Mouse (Mus musculus): ENCODE data around the gene Alox5ap. TPM values are rescaled to one million over a fixed set of nuclear protein-coding genes. Genes with fewer than 3 reads are reported as not detected.
A peak's percentile ranks its signal among the peaks of the same experiment; 100 is the strongest.

The Alox5ap gene
- total and polyA plus RNA-seq, 2 experiments from 2014 or later = 2.5 to 10.5 TPM

- no peak for TF ChIP-seq CTCF (IDR thresholded peaks at IDR 0.05)
- H3K9ac ChIP-seq (replicated peaks; ENCODE audit: low read length, poor library complexity, severe bottlenecking) = no peak overlapping the region
- no peak overlapping the region for H3K27ac ChIP-seq (ENCODE audit: low read depth, low read length)
- no peaks in the 10 kb centered on the region for H3K9me3 ChIP-seq (ENCODE audit: low read length)
- H3K4me2 ChIP-seq (ENCODE audit: low read depth, low read length, poor library complexity, severe bottlenecking) = no peak overlapping the region
- no peaks in the 10 kb centered on the region for H3K36me3 ChIP-seq (ENCODE audit: insufficient read depth, low read length)
- ATAC-seq (ENCODE audit: low FRiP score) = no peak
- H3K27me3 ChIP-seq (ENCODE audit: insufficient read depth, low read length) = no peaks in the 10 kb centered on the region
- no peak for DNase-seq (ENCODE audit: low spot score)
- WGBS = 77% methylated on average over 5 of the region's 5 CpGs
- H3K4me3 ChIP-seq (ENCODE audit: low read depth, low read length) = no peak overlapping the region
- H3K4me1 ChIP-seq (ENCODE audit: insufficient read depth, low read length) = peaks cover 3% of the 10 kb centered on the region; the same call in 1 of the 2 replicates
These were observed 13.0 kb downstream of the Alox5ap start for GRCm38 (mm10) chr5:149277529-149277928.

GRCm38 (mm10) chr5:149279273-149279844, 14.8 kb downstream of the Alox5ap start:
- Histone ChIP-seq H3K9me3 (ENCODE audit: low read length) (no peaks in the 10 kb centered on the region), H3K4me1 (ENCODE audit: insufficient read depth, low read length) (peaks cover 3% of the 10 kb centered on the region; the same call in 1 of the 2 replicates), H3K9ac (replicated peaks; ENCODE audit: low read length, poor library complexity, severe bottlenecking) (no peak overlapping the region), H3K36me3 (ENCODE audit: insufficient read depth, low read length) (no peaks in the 10 kb centered on the region), H3K4me3 (ENCODE audit: low read depth, low read length) (peak overlapping the region; percentile 15; the same call in 1 of the 2 replicates), H3K4me2 (ENCODE audit: low read depth, low read length, poor library complexity, severe bottlenecking) (peak overlapping the region; percentile 39), H3K27ac (ENCODE audit: low read depth, low read length) (peak overlapping the region; percentile 62), H3K27me3 (ENCODE audit: insufficient read depth, low read length) (no peaks in the 10 kb centered on the region)
- 16% methylated on average over 22 of the region's 22 CpGs for WGBS
- TF ChIP-seq CTCF (IDR thresholded peaks at IDR 0.05) = peak; percentile 67
- DNase-seq (ENCODE audit: low spot score) = peak; percentile 53
- peak; percentile 62; the same call in 1 of the 2 replicates for ATAC-seq (ENCODE audit: low FRiP score)

- Histone ChIP-seq H3K4me1 (ENCODE audit: insufficient read depth, low read length) (peaks cover 3% of the 10 kb centered on the region; the same call in 1 of the 2 replicates), H3K4me2 (ENCODE audit: low read depth, low read length, poor library complexity, severe bottlenecking) (no peak overlapping the region), H3K27ac (ENCODE audit: low read depth, low read length) (no peak overlapping the region), H3K9me3 (ENCODE audit: low read length) (no peaks in the 10 kb centered on the region), H3K27me3 (ENCODE audit: insufficient read depth, low read length) (no peaks in the 10 kb centered on the region), H3K36me3 (ENCODE audit: insufficient read depth, low read length) (no peaks in the 10 kb centered on the region), H3K9ac (replicated peaks; ENCODE audit: low read length, poor library complexity, severe bottlenecking) (no peak overlapping the region), H3K4me3 (ENCODE audit: low read depth, low read length) (no peak overlapping the region)
- ATAC-seq (ENCODE audit: low FRiP score) (no peak), DNase-seq (ENCODE audit: low spot score) (no peak)
- 82% methylated on average over 2 of the region's 2 CpGs for WGBS
- peak; percentile 60 for TF ChIP-seq CTCF (IDR thresholded peaks at IDR 0.05)
These were observed 18.4 kb downstream of the Alox5ap start for GRCm38 (mm10) chr5:149283009-149283408.

- DNase-seq (ENCODE audit: low spot score) (no peak), ATAC-seq (ENCODE audit: low FRiP score) (no peak)
- H3K36me3 ChIP-seq (ENCODE audit: insufficient read depth, low read length) = no peaks in the 10 kb centered on the region
- H3K9ac ChIP-seq (replicated peaks; ENCODE audit: low read length, poor library complexity, severe bottlenecking) = no peak overlapping the region
- no peak for TF ChIP-seq CTCF (IDR thresholded peaks at IDR 0.05)
- peaks cover 3% of the 10 kb centered on the region; the same call in 1 of the 2 replicates for H3K4me1 ChIP-seq (ENCODE audit: insufficient read depth, low read length)
- no peak overlapping the region for H3K4me2 ChIP-seq (ENCODE audit: low read depth, low read length, poor library complexity, severe bottlenecking)
- H3K4me3 ChIP-seq (ENCODE audit: low read depth, low read length) = no peak overlapping the region
- H3K27me3 ChIP-seq (ENCODE audit: insufficient read depth, low read length) = no peaks in the 10 kb centered on the region
- no peak overlapping the region for H3K27ac ChIP-seq (ENCODE audit: low read depth, low read length)
- H3K9me3 ChIP-seq (ENCODE audit: low read length) = no peaks in the 10 kb centered on the region
These were observed 19.3 kb downstream of the Alox5ap start for GRCm38 (mm10) chr5:149283821-149284220.

GRCm38 (mm10) chr5:149286021-149286420, 21.5 kb downstream of the Alox5ap start:
- 43% methylated on average over 7 of the region's 7 CpGs for WGBS
- H3K27me3 ChIP-seq (ENCODE audit: insufficient read depth, low read length) = no peaks in the 10 kb centered on the region
- no peaks in the 10 kb centered on the region for H3K9me3 ChIP-seq (ENCODE audit: low read length)
- no peaks in the 10 kb centered on the region for H3K36me3 ChIP-seq (ENCODE audit: insufficient read depth, low read length)
- H3K4me3 ChIP-seq (ENCODE audit: low read depth, low read length) = no peak overlapping the region
- no peak overlapping the region for H3K4me2 ChIP-seq (ENCODE audit: low read depth, low read length, poor library complexity, severe bottlenecking)
- ATAC-seq (ENCODE audit: low FRiP score) (no peak), DNase-seq (ENCODE audit: low spot score) (peak; percentile 33)
- H3K4me1 ChIP-seq (ENCODE audit: insufficient read depth, low read length) = no peaks in the 10 kb centered on the region; the same call in 1 of the 2 replicates
- no peak overlapping the region for H3K9ac ChIP-seq (replicated peaks; ENCODE audit: low read length, poor library complexity, severe bottlenecking)
- peak; percentile 47 for TF ChIP-seq CTCF (IDR thresholded peaks at IDR 0.05)
- no peak overlapping the region for H3K27ac ChIP-seq (ENCODE audit: low read depth, low read length)

GRCm38 (mm10) chr5:149287148-149288038, 22.8 kb downstream of the Alox5ap start:
- H3K27ac ChIP-seq (ENCODE audit: low read depth, low read length) = no peak overlapping the region
- peak overlapping the region; percentile 45 for H3K4me2 ChIP-seq (ENCODE audit: low read depth, low read length, poor library complexity, severe bottlenecking)
- TF ChIP-seq CTCF (IDR thresholded peaks at IDR 0.05) = peak; percentile 50
- DNase-seq (ENCODE audit: low spot score) = peak; percentile 44
- no peaks in the 10 kb centered on the region for H3K27me3 ChIP-seq (ENCODE audit: insufficient read depth, low read length)
- WGBS = 21% methylated on average over 41 of the region's 41 CpGs
- peak overlapping the region; percentile 25 for H3K4me3 ChIP-seq (ENCODE audit: low read depth, low read length)
- ATAC-seq (ENCODE audit: low FRiP score) = no peak
- no peaks in the 10 kb centered on the region; the same call in 1 of the 2 replicates for H3K4me1 ChIP-seq (ENCODE audit: insufficient read depth, low read length)
- H3K36me3 ChIP-seq (ENCODE audit: insufficient read depth, low read length) = no peaks in the 10 kb centered on the region
- no peaks in the 10 kb centered on the region for H3K9me3 ChIP-seq (ENCODE audit: low read length)
- H3K9ac ChIP-seq (replicated peaks; ENCODE audit: low read length, poor library complexity, severe bottlenecking) = peak overlapping the region; percentile 48

All from midbrain, postnatal 0 days (tissue).